Mouse (Mus musculus): Measurements from ENCODE around the gene Hagh.

The Hagh gene

GRCm38 (mm10) chr17:24887291-24888080, 47.5 kb downstream of the Hagh start:
- DNase-seq: no peak

- DNase-seq: no peak
These were observed 48.9 kb downstream of the Hagh start for GRCm38 (mm10) chr17:24888862-24889261.

GRCm38 (mm10) chr17:24890151-24891092, 50.5 kb downstream of the Hagh start:
- no peak for DNase-seq

GRCm38 (mm10) chr17:24891321-24891720, 51.4 kb downstream of the Hagh start:
- peak; percentile 69 for DNase-seq

- no peak for DNase-seq
These were observed 52.8 kb downstream of the Hagh start for GRCm38 (mm10) chr17:24892785-24893184.

GRCm38 (mm10) chr17:24893276-24893675, 53.3 kb downstream of the Hagh start:
- no peak for DNase-seq

- no peak for DNase-seq
These were observed 54.4 kb downstream of the Hagh start for GRCm38 (mm10) chr17:24894061-24894994.

- peak; percentile 75 for DNase-seq
These were observed 55.1 kb downstream of the Hagh start, which contains the start of the genes Eme2 and Mrps34 for GRCm38 (mm10) chr17:24894995-24895547. Eme2 (minus strand) TSS chr17:24895087. Mrps34 (plus strand) TSS chr17:24895116.

GRCm38 (mm10) chr17:24895571-24896240, 55.8 kb downstream of the Hagh start:
- DNase-seq: no peak

- DNase-seq: peak; percentile 69
These were observed 56.5 kb downstream of the Hagh start, which contains the start of gene Nme3 for GRCm38 (mm10) chr17:24896241-24896992. Nme3 (plus strand) TSS chr17:24896500.

GRCm38 (mm10) chr17:24896993-24897269, 57.0 kb downstream of the Hagh start:
- no peak for DNase-seq

- DNase-seq: no peak
These were observed 57.7 kb downstream of the Hagh start for GRCm38 (mm10) chr17:24897600-24897999.

- DNase-seq: no peak
These were observed 58.3 kb downstream of the Hagh start for GRCm38 (mm10) chr17:24898041-24898854.

- DNase-seq: no peak
These were observed 59.2 kb downstream of the Hagh start for GRCm38 (mm10) chr17:24899153-24899552.

GRCm38 (mm10) chr17:24900014-24900413, 60.1 kb downstream of the Hagh start:
- no peak for DNase-seq

- DNase-seq: no peak
These were observed 62.2 kb downstream of the Hagh start for GRCm38 (mm10) chr17:24902124-24902523.

- DNase-seq: no peak
These were observed 62.9 kb downstream of the Hagh start for GRCm38 (mm10) chr17:24902671-24903474.

- DNase-seq: no peak
These were observed 63.8 kb downstream of the Hagh start for GRCm38 (mm10) chr17:24903767-24904166.

- DNase-seq: no peak
These were observed 67.6 kb downstream of the Hagh start for GRCm38 (mm10) chr17:24907591-24907990.

Measured in cerebellum, adult 11 months (tissue).